Mouse (Mus musculus) heart, embryonic 16.5 days (tissue): ENCODE data around the gene Ssh2. TPM values are rescaled to one million over a fixed set of nuclear protein-coding genes. Genes with fewer than 3 reads are reported as not detected.

ENCODE experiments used
- ATAC-seq: fragments of 200-750 bp; cut with Nextera tagmentation; replicated peaks from 2 replicates; pipeline ENCODE4 v1.8.0; 2017; ENCODE audit warnings: moderate number of reproducible peaks; ENCODE audit not compliant: insufficient read depth, low FRiP score; ENCODE audit errors: extremely low read depth
- H3K27ac ChIP-seq: fragments of 300-500 bp; sonication (generic); 2 replicates; pipeline ENCODE4 v1.5.1; 2014; ENCODE audit warnings: mild to moderate bottlenecking, low read length, control low read depth, moderate library complexity
- H3K27me3 ChIP-seq: fragments of 300-500 bp; sonication (generic); 2 replicates; pipeline ENCODE4 v1.6.1; 2014; ENCODE audit warnings: low read length, mixed read lengths; ENCODE audit not compliant: control insufficient read depth, insufficient read depth
- H3K36me3 ChIP-seq: fragments of 300-500 bp; sonication (generic); 2 replicates; pipeline ENCODE4 v1.6.1; 2014; ENCODE audit not compliant: control insufficient read depth, insufficient read depth
- H3K4me1 ChIP-seq: fragments of 300-500 bp; sonication (generic); 2 replicates; pipeline ENCODE4 v1.6.1; 2014; ENCODE audit warnings: low read length, mixed read lengths; ENCODE audit not compliant: control insufficient read depth, insufficient read depth
- H3K4me2 ChIP-seq: fragments of 300-500 bp; sonication (generic); 2 replicates; pipeline ENCODE4 v1.6.1; 2014; ENCODE audit warnings: low read depth, mild to moderate bottlenecking, control low read depth, low read length
- H3K4me3 ChIP-seq: fragments of 300-500 bp; sonication (generic); 2 replicates; pipeline ENCODE4 v1.5.1; 2014; ENCODE audit warnings: mild to moderate bottlenecking, control low read depth, low read length
- H3K9ac ChIP-seq: fragments of 300-500 bp; sonication (generic); 2 replicates; pipeline ENCODE4 v1.6.1; 2014; ENCODE audit warnings: low read length, control low read depth
- H3K9me3 ChIP-seq: fragments of 300-500 bp; sonication (generic); replicated peaks from 2 replicates; pipeline ENCODE4 v1.6.1; 2016; ENCODE audit warnings: low read length; ENCODE audit not compliant: control insufficient read depth
- WGBS: fragments of 180-500 bp; shearing (Covaris S2); extraction: QIAGEN DNeasy Blood & Tissue Kit; methylation state at CpG from one replicate; pipeline ENCODE4 v1.1.7; 2014; 5-methylcytosine and 5-hydroxymethylcytosine counted together
- polyA plus RNA-seq: library from polyadenylated mRNA; unstranded; fragments of >200 nt; fragmentation: Nextera tagmentation; extraction: Ambion mirVana; gene quantifications from 2 replicates; pipeline ENCODE4 v1.2.1, GENCODE M21; 2015

Gene Ssh2
- polyA plus RNA-seq, 1 experiment from 2014 or later = 25.5 TPM

- 72% methylated on average over 6 of the region's 6 CpGs for WGBS
- no peak within 1 kb of the TSS for H3K4me3 ChIP-seq
Observed at GRCm38 (mm10) chr11:77188868-77189267, 27.2 kb upstream of the Ssh2 start, which contains the start of gene Efcab5. Gene Efcab5, minus strand, starts transcription at chr11:77188968.

DNA sequence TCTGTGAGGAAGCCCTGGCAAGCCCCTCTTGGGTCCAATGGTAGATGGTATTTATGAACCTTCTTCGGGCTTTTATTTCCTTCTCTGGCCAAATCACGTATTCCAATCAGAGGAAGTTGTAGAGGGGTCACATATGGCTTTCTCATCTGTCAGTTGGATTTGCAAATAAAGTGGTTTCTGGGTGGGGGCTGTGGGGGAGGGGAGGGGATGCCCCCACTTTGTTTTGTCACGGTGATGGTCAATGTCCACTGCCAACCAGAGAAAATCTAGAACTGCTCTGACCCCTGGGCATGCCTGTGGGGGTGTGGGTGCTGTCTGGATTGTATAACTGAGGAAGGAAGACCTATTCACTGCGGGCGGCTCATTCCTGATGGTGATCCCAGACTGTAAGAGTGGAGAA lies 22.7 kb upstream of the Ssh2 start:
- no peak overlapping the region for H3K4me2 ChIP-seq
- H3K4me1 ChIP-seq = peaks cover 31% of the 10 kb centered on the region
- H3K27me3 ChIP-seq = no peaks in the 10 kb centered on the region
- H3K36me3 ChIP-seq = no peaks in the 10 kb centered on the region
- ATAC-seq = no peak
- 74% methylated on average over 5 of the region's 5 CpGs for WGBS
- H3K9ac ChIP-seq = no peak overlapping the region
- H3K27ac ChIP-seq = no peak overlapping the region
- no peak overlapping the region for H3K4me3 ChIP-seq
- H3K9me3 ChIP-seq = no peaks in the 10 kb centered on the region

More at GRCm38 (mm10) chr11:77188868-77189267, 27.2 kb upstream of the Ssh2 start, which contains the start of gene Efcab5:
- no peaks in the 10 kb centered on the region for H3K36me3 ChIP-seq
- H3K9me3 ChIP-seq = no peaks in the 10 kb centered on the region
- no peak within 1 kb of the TSS for H3K27ac ChIP-seq
- H3K9ac ChIP-seq = no peak within 1 kb of the TSS
- no peak for ATAC-seq
- no peaks in the 10 kb centered on the region for H3K27me3 ChIP-seq
- H3K4me2 ChIP-seq = no peak within 1 kb of the TSS
- H3K4me1 ChIP-seq = 0 out of 2 replicates have a peak, but pooled peaks cover 4% of the 10 kb centered on the region

DNA sequence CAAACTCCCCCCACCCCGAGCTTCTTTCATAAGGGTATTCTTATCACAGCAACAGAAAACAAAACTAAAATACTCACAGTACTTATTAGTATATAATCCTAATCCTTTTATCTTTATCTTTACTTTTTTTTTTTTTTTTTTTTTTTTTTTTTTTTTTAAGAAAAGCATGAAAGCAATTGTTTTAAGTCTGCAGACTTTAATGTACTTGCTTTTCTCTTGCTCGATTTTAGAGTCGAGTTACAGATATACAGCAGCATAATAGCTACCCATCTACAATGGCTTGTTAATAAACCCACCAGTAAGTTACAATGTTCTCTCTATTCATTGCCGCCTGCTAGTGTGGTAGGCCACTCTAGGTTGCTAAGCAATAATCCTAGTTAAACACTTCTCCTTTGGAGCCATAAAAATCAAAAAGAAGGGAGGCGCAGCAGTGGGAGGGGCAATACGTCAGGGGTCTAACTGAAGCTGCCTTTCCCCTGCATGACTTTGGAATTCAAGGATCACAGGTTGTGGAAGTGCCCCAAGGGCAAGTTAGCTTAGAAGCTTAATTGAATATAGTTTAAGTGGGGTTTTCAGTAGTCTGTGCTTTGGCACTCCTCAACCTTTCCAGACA lies 22.0 kb upstream of the Ssh2 start:
- no peaks in the 10 kb centered on the region for H3K36me3 ChIP-seq
- H3K4me3 ChIP-seq = no peak overlapping the region
- H3K4me2 ChIP-seq = peak overlapping the region; percentile 17; the same call in 1 of the 2 replicates
- H3K4me1 ChIP-seq = peaks cover 31% of the 10 kb centered on the region
- H3K27ac ChIP-seq = 0 out of 2 replicates have a peak overlapping the region, but pooled peaks have one; percentile 39
- no peak for ATAC-seq
- no peaks in the 10 kb centered on the region for H3K9me3 ChIP-seq
- 47% methylated on average over 6 of the region's 6 CpGs for WGBS
- no peak overlapping the region for H3K9ac ChIP-seq
- no peaks in the 10 kb centered on the region for H3K27me3 ChIP-seq

DNA sequence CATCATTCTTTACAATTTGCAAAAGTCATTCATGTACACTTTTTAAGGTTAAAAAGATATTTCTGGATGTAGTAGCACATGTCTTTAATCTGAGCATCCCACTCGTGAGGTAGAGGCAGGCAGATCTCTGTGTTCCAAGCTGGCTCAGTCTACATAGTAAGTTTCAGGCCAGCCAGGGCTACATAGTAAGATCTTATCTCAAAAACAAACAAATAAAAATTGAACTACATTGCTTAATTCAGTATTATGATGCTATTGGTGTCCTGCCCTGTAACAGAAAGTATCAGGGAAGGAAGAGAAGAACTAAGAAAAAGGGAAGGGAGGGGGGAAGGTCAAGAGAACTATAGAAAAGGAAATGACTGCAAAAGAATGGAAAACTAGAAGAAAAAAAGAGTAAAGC lies 21.3 kb upstream of the Ssh2 start:
- Histone ChIP-seq H3K36me3 (no peaks in the 10 kb centered on the region), H3K4me2 (no peak overlapping the region), H3K9ac (no peak overlapping the region), H3K27me3 (no peaks in the 10 kb centered on the region), H3K4me3 (no peak overlapping the region), H3K9me3 (no peaks in the 10 kb centered on the region), H3K27ac (no peak overlapping the region), H3K4me1 (peaks cover 31% of the 10 kb centered on the region)
- whole genome bisulfite sequencing = 65% methylated on average over 1 of the region's 1 CpGs
- ATAC-seq = no peak

- H3K4me2 ChIP-seq = peak overlapping the region; percentile 13; the same call in 1 of the 2 replicates
- no peak overlapping the region for H3K9ac ChIP-seq
- no peaks in the 10 kb centered on the region for H3K27me3 ChIP-seq
- no peaks in the 10 kb centered on the region for H3K9me3 ChIP-seq
- H3K36me3 ChIP-seq = no peaks in the 10 kb centered on the region
- H3K4me1 ChIP-seq = peaks cover 31% of the 10 kb centered on the region
- WGBS = 43% methylated on average over 11 of the region's 11 CpGs
- no peak overlapping the region for H3K4me3 ChIP-seq
- ATAC-seq = no peak
- peak overlapping the region; percentile 76 for H3K27ac ChIP-seq
Observed at GRCm38 (mm10) chr11:77195360-77196109, 20.6 kb upstream of the Ssh2 start.

DNA sequence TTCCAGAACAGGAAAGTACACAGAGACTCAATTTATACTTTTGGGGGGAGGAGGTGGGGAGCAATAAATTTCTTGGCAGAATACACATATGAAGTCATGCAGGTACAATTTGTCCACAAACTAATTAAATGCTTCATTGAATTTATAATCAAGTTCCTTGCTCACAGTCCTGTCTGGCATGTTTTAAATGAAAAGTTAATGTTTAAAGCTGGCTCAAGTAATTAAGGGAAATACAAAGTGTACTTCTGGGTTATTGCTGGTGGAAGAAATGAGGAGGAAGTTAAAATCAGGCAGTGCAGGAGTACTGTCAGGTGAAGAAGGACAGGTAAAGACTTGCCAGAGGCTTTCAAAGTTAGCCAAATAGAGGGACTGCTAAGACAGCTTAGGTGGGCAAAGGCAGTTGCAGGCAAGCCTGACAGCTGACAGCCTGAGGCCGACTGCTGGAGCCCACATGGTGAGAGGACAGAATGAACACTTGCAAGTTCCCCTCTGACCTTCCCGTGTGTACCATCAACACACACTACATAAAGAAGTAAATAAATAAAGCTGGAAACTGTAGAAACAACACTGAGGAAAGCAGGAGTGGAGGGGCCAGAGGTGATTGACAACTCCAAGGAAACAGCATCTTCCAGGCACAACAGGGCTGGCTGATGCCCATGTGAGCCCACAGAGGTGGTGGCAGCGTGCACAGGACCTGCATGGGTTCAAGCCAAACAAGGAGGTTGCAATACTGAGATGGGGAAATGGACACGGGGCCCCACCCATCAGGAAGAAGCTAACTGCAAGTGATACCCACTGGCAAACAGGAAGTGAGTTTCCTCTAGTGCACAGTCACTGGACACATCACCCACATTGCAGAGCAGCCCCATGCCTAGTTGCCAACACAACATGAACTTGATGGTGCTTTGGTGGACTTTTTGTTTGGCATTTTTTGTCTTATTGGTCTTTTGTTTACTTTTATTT lies 19.6 kb upstream of the Ssh2 start:
- Histone ChIP-seq H3K27ac (peak overlapping the region; percentile 76), H3K9ac (no peak overlapping the region), H3K4me3 (no peak overlapping the region), H3K4me1 (peaks cover 31% of the 10 kb centered on the region), H3K4me2 (no peak overlapping the region), H3K9me3 (no peaks in the 10 kb centered on the region), H3K27me3 (no peaks in the 10 kb centered on the region), H3K36me3 (no peaks in the 10 kb centered on the region)
- 35% methylated on average over 4 of the region's 4 CpGs for WGBS
- no peak for ATAC-seq

GRCm38 (mm10) chr11:77199636-77200035 lies 16.5 kb upstream of the Ssh2 start:
- H3K4me1 ChIP-seq = peaks cover 23% of the 10 kb centered on the region
- H3K4me3 ChIP-seq = no peak overlapping the region
- H3K36me3 ChIP-seq = no peaks in the 10 kb centered on the region
- no peak for ATAC-seq
- no peak overlapping the region for H3K4me2 ChIP-seq
- H3K9me3 ChIP-seq = no peaks in the 10 kb centered on the region
- no peak overlapping the region for H3K9ac ChIP-seq
- no peak overlapping the region for H3K27ac ChIP-seq
- 62% methylated on average over 4 of the region's 4 CpGs for WGBS
- H3K27me3 ChIP-seq = no peaks in the 10 kb centered on the region

- Histone ChIP-seq H3K4me1 (peaks cover 12% of the 10 kb centered on the region), H3K27me3 (no peaks in the 10 kb centered on the region), H3K27ac (no peak overlapping the region), H3K9me3 (no peaks in the 10 kb centered on the region), H3K36me3 (no peaks in the 10 kb centered on the region), H3K4me2 (no peak overlapping the region), H3K9ac (no peak overlapping the region), H3K4me3 (no peak overlapping the region)
- 79% methylated on average over 1 of the region's 1 CpGs for whole genome bisulfite sequencing
- ATAC-seq = no peak
Observed at GRCm38 (mm10) chr11:77200703-77201102, 15.4 kb upstream of the Ssh2 start.
